27 mouse cellular contexts compared by ENCODE assay signal in the genomic region with DNA sequence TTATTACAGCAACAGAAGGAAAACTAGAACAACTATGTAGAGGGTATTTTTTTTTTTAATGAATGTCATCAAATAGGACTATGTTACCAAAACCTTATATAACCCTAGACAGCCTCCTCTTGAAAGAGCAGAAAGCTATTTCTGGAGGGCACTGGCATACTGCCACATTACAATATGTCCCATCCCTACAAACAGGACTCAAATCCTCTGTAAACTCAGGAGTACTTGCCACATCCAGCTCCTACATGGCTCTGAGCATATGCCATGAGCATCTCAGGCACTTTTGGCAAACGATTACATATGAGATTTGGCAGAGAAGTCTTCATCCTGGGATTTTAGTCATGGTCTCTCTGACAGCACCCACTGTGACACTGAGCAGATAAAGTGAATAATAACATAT.
A peak's percentile ranks its signal among the peaks of the same experiment; 100 is the strongest.
DNase-seq lines count a peak whose midpoint lies in the region; ATAC-seq lines count a peak whose summit lies in the region.
"Had no signal": no experiment of that assay in that cellular context is flagged by ENCODE, and none has a peak within 500 bp of the region (broad histone marks: within the 10 kb centered on the region; RNA-seq: fewer than 3 reads in every experiment).

No protein-coding gene starts in this region.

- no peaks in the 10 kb centered on the region for H3K9me3 ChIP-seq in hindbrain, embryonic 16.5 days (ENCODE audit: control insufficient read depth, low read length)
- H3K9me3 ChIP-seq in hindbrain, embryonic 10.5 days: no peaks in the 10 kb centered on the region
- H3K9me3 ChIP-seq: embryonic facial prominence, embryonic 13.5 days; forebrain, embryonic 12.5 days; hindbrain, embryonic 13.5 days; intestine, embryonic 15.5 days; limb, embryonic 10.5 days; liver, embryonic 15.5 days; lung, embryonic 15.5 days; midbrain, embryonic 13.5 days; neural tube, embryonic 13.5 days; stomach, embryonic 15.5 days had no signal

- peak; percentile 57 for ATAC-seq in hindbrain, embryonic 16.5 days
- ATAC-seq: intestine, embryonic 15.5 days; midbrain, embryonic 13.5 days had no signal

- H3K27me3 ChIP-seq in hindbrain, embryonic 16.5 days (replicated peaks; ENCODE audit: control insufficient read depth, insufficient read depth, low read length): no peaks in the 10 kb centered on the region
- H3K27me3 ChIP-seq in hindbrain, embryonic 10.5 days (ENCODE audit: insufficient read depth, poor library complexity, severe bottlenecking): no peaks in the 10 kb centered on the region
- H3K27me3 ChIP-seq: embryonic facial prominence, embryonic 13.5 days; forebrain, embryonic 12.5 days; hindbrain, embryonic 13.5 days; intestine, embryonic 15.5 days; liver, embryonic 15.5 days; lung, embryonic 15.5 days; megakaryocyte, embryonic 14.5 days; midbrain, embryonic 13.5 days; neural tube, embryonic 13.5 days; stomach, embryonic 15.5 days had no signal

- H3K4me2 ChIP-seq in hindbrain, embryonic 16.5 days (ENCODE audit: low read length): no peak overlapping the region
- H3K4me2 ChIP-seq: embryonic facial prominence, embryonic 13.5 days; forebrain, embryonic 12.5 days; hindbrain, embryonic 13.5 days; intestine, embryonic 15.5 days; liver, embryonic 15.5 days; lung, embryonic 15.5 days; midbrain, embryonic 13.5 days; neural tube, embryonic 13.5 days; stomach, embryonic 15.5 days had no signal

- no peak for DNase-seq in hindbrain, embryonic 10.5 days (ENCODE audit: low spot score)
- DNase-seq in right cerebral cortex, adult 18-20 months: peak; percentile 43
- no peak for DNase-seq in right cerebral cortex, postnatal 4 days
- DNase-seq in cerebellum, adult 9-11 months: peak; percentile 85
- DNase-seq in kidney, postnatal 4 days: no peak
- DNase-seq in gastrocnemius, postnatal 4 days (ENCODE audit: low spot score in 2 of 2): no peak
- DNase-seq: adrenal gland, adult 2 months; gastrocnemius, postnatal 14 days; kidney, postnatal 14 days; liver; lung, postnatal 36 days; thymus, postnatal 25 days had no signal

- WGBS in hindbrain, embryonic 16.5 days: 74% methylated on average over 1 of the region's 1 CpGs
- WGBS in hindbrain, embryonic 10.5 days: 92% methylated on average over 1 of the region's 1 CpGs

- H3K9ac ChIP-seq in hindbrain, embryonic 16.5 days (ENCODE audit: low read depth, low read length): no peak overlapping the region
- H3K9ac ChIP-seq: embryonic facial prominence, embryonic 13.5 days; forebrain, embryonic 12.5 days; hindbrain, embryonic 13.5 days; intestine, embryonic 15.5 days; liver, embryonic 15.5 days; lung, embryonic 15.5 days; midbrain, embryonic 13.5 days; neural tube, embryonic 13.5 days; stomach, embryonic 15.5 days had no signal

- H3K36me3 ChIP-seq in hindbrain, embryonic 16.5 days (ENCODE audit: control insufficient read depth, insufficient read depth, low read length): no peaks in the 10 kb centered on the region
- H3K36me3 ChIP-seq in hindbrain, embryonic 10.5 days: no peaks in the 10 kb centered on the region
- H3K36me3 ChIP-seq: embryonic facial prominence, embryonic 13.5 days; forebrain, embryonic 12.5 days; hindbrain, embryonic 13.5 days; intestine, embryonic 15.5 days; limb, embryonic 10.5 days; liver, embryonic 15.5 days; lung, embryonic 15.5 days; midbrain, embryonic 13.5 days; neural tube, embryonic 13.5 days; stomach, embryonic 15.5 days had no signal

- H3K4me1 ChIP-seq in hindbrain, embryonic 16.5 days (ENCODE audit: control insufficient read depth, insufficient read depth, low read depth, low read length): no peaks in the 10 kb centered on the region
- H3K4me1 ChIP-seq in hindbrain, embryonic 10.5 days (replicated peaks): no peaks in the 10 kb centered on the region
- H3K4me1 ChIP-seq: embryonic facial prominence, embryonic 13.5 days; forebrain, embryonic 12.5 days; hindbrain, embryonic 13.5 days; intestine, embryonic 15.5 days; limb, embryonic 10.5 days; liver, embryonic 15.5 days; lung, embryonic 15.5 days; megakaryocyte, embryonic 14.5 days; midbrain, embryonic 13.5 days; neural tube, embryonic 13.5 days; stomach, embryonic 15.5 days had no signal

- H3K27ac ChIP-seq in hindbrain, embryonic 16.5 days (ENCODE audit: low read depth, low read length): no peak overlapping the region
- no peak overlapping the region for H3K27ac ChIP-seq in hindbrain, embryonic 10.5 days
- H3K27ac ChIP-seq: embryonic facial prominence, embryonic 13.5 days; forebrain, embryonic 12.5 days; hindbrain, embryonic 13.5 days; intestine, embryonic 15.5 days; layer of hippocampus, adult 2 months; limb, embryonic 10.5 days; liver, embryonic 15.5 days; lung, embryonic 15.5 days; midbrain, embryonic 13.5 days; neural tube, embryonic 13.5 days; stomach, embryonic 15.5 days had no signal

- H3K4me3 ChIP-seq in hindbrain, embryonic 16.5 days (ENCODE audit: low read length): no peak overlapping the region
- H3K4me3 ChIP-seq in hindbrain, embryonic 10.5 days: no peak overlapping the region
- H3K4me3 ChIP-seq: embryonic facial prominence, embryonic 13.5 days; erythroblast, embryonic 14.5 days; forebrain, embryonic 12.5 days; hindbrain, embryonic 13.5 days; intestine, embryonic 15.5 days; layer of hippocampus, adult 2 months; limb, embryonic 10.5 days; liver, embryonic 15.5 days; lung, embryonic 15.5 days; megakaryocyte, embryonic 14.5 days; midbrain, embryonic 13.5 days; myocyte; neural tube, embryonic 13.5 days; stomach, embryonic 15.5 days had no signal

Comparison
In these comparisons a context has a peak if more than half of its experiments do, and no peak if none do; other contexts are left out.
1. DNase-seq: peak in right cerebral cortex, adult 18-20 months (single experiment) and cerebellum, adult 9-11 months (single experiment); none in hindbrain, embryonic 10.5 days (single experiment), right cerebral cortex, postnatal 4 days (single experiment), kidney, postnatal 4 days (0 of 2) and gastrocnemius, postnatal 4 days (0 of 2).